Mouse (Mus musculus): ENCODE measurements around the gene Ano4.

- TF ChIP-seq CTCF (conservative IDR thresholded peaks at IDR 0.05; ENCODE audit: low read length) (no peak), POU5F1 (IDR thresholded peaks at IDR 0.05; ENCODE audit: borderline replicate concordance, low read length) (no peak)
These were observed 230.2 kb downstream of the Ano4 start for GRCm38 (mm10) chr10:89114381-89114780.
